Mouse (Mus musculus) gastrocnemius, postnatal 25 days (tissue): ENCODE results near the gene Gm8362. TPM values are rescaled to one million over a fixed set of nuclear protein-coding genes. Genes with fewer than 3 reads are reported as not detected.
"Not testable (repeated sequence)": the region's sequence is repeated elsewhere in the genome, so short reads cannot be mapped to it uniquely, and the experiment has no call there.

Experiments used
- DNase-seq: peaks from one replicate; pipeline ENCODE4 v3.0.0; 2022
- long read RNA-seq, 2 experiments: library from polyadenylated mRNA; stranded (forward); transcript quantifications; one replicate each; pipeline ENCODE4 v2.0.0; 2021
- total RNA-seq, 2 experiments: library from RNA; stranded (reverse); gene quantifications; 1 replicate in 1 of 2; 2 replicates in 1 of 2; pipeline ENCODE4 v1.2.3; 2021

Gm8362 gene
- total RNA-seq, result not detected
- long read RNA-seq, experiment 1, result 0 reads
- long read RNA-seq, experiment 2, result 0 reads

GRCm38 (mm10) chr14:6774311-6774710 is at the start of gene Gm8362:
Gene Gm8362, minus strand, starts transcription at chr14:6774411.
- DNase-seq, result not testable (repeated sequence)

- not testable (repeated sequence) for DNase-seq
Observed at GRCm38 (mm10) chr14:6823297-6823696, 49.1 kb upstream of the Gm8362 start.

GRCm38 (mm10) chr14:6757231-6757536 is 17.0 kb downstream of the Gm8362 start:
- DNase-seq, result peak; percentile 2

GRCm38 (mm10) chr14:6756384-6757230 is 17.6 kb downstream of the Gm8362 start:
- DNase-seq, result peak; percentile 5

- DNase-seq, result not testable (repeated sequence)
Observed at GRCm38 (mm10) chr14:6742232-6742631, 32.0 kb downstream of the Gm8362 start, which contains the start of gene Gm3636. Gene Gm3636, minus strand, starts transcription at chr14:6742332.

- not testable (repeated sequence) for DNase-seq
Observed at GRCm38 (mm10) chr14:6720151-6720550, 54.1 kb downstream of the Gm8362 start, which contains the start of gene Gm8050. Gene Gm8050, minus strand, starts transcription at chr14:6720251.

Other genes starting within 250 kb of the Gm8362 start
- gene Gm8356, start 237.1 kb downstream of the Gm8362 start, total RNA-seq, result not detected
- gene Gm3629, start 183.8 kb downstream of the Gm8362 start, total RNA-seq, result under 1 TPM in 1 of 2 experiments, not detected in 1; 0.24 TPM
- gene Gm3460, start 152.0 kb downstream of the Gm8362 start, total RNA-seq, result not detected
- gene Gm10251, start 90.2 kb downstream of the Gm8362 start, total RNA-seq, result not detected
- gene Gm8050, start 54.2 kb downstream of the Gm8362 start, total RNA-seq, result not detected
- gene Gm3636, start 32.1 kb downstream of the Gm8362 start, total RNA-seq, result under 1 TPM; 0.67 to 0.94 TPM
- not detected for gene Gm3642, start 65.9 kb upstream of the Gm8362 start, total RNA-seq
- gene Gm3667, start 115.6 kb upstream of the Gm8362 start, total RNA-seq, result under 1 TPM; 0.20 to 0.43 TPM
- gene Gm6356, start 199.4 kb upstream of the Gm8362 start, total RNA-seq, result not detected